Mouse (Mus musculus) bone marrow macrophage, adult 2 months (primary cell): ENCODE data around the gene Tnrc6a. TPM values are rescaled to one million over a fixed set of nuclear protein-coding genes. Genes with fewer than 3 reads are reported as not detected.

Experiments used
- H3K27ac ChIP-seq: 2 replicates; pipeline ENCODE4 v1.5.1; 2012; ENCODE audit warnings: low read depth, low read length; ENCODE audit not compliant: insufficient read depth
- H3K4me1 ChIP-seq: 2 replicates; pipeline ENCODE4 v1.6.1; 2012; ENCODE audit warnings: low read length; ENCODE audit not compliant: control insufficient read depth, insufficient read depth
- H3K4me3 ChIP-seq: 2 replicates; pipeline ENCODE4 v1.5.1; 2012; ENCODE audit warnings: mild to moderate bottlenecking, low read length, moderate library complexity; ENCODE audit not compliant: insufficient read depth
- CTCF ChIP-seq: IDR thresholded peaks from 2 replicates; pipeline ENCODE4 v1.5.1; 2012; ENCODE audit warnings: low read depth, mild to moderate bottlenecking, low read length, moderate library complexity
- POLR2A ChIP-seq: IDR thresholded peaks from 2 replicates; pipeline ENCODE4 v1.6.1; 2012; ENCODE audit warnings: mild to moderate bottlenecking, low read depth, low read length, borderline replicate concordance
- polyA plus RNA-seq: library from polyadenylated mRNA; stranded (reverse); fragments of >200 nt; gene quantifications from 2 replicates; pipeline ENCODE4 v1.2.4, GENCODE M21; 2012; ENCODE audit not compliant: missing spikeins, insufficient read depth, insufficient read length

Gene Tnrc6a
- polyA plus RNA-seq, 1 experiment, result 69.1 TPM

- no peak for TF ChIP-seq POLR2A
- TF ChIP-seq CTCF, result no peak
These were observed 76.0 kb downstream of the Tnrc6a start for GRCm38 (mm10) chr7:123199656-123200206.

GRCm38 (mm10) chr7:123200722-123201121 is 77.0 kb downstream of the Tnrc6a start:
- Histone ChIP-seq H3K27ac (0 out of 2 replicates have a peak overlapping the region, but pooled peaks have one; percentile 18), H3K4me3 (peak overlapping the region; percentile 0)
- TF ChIP-seq POLR2A (no peak), CTCF (no peak)

More at GRCm38 (mm10) chr7:123199656-123200206, 76.0 kb downstream of the Tnrc6a start:
- Histone ChIP-seq H3K27ac (no peak overlapping the region), H3K4me1 (peaks cover 31% of the 10 kb centered on the region), H3K4me3 (no peak overlapping the region)

GRCm38 (mm10) chr7:123205261-123205660 is 81.6 kb downstream of the Tnrc6a start:
- peaks cover 36% of the 10 kb centered on the region for H3K4me1 ChIP-seq
- no peak overlapping the region for H3K4me3 ChIP-seq
- H3K27ac ChIP-seq, result no peak overlapping the region
- TF ChIP-seq CTCF, result peak; percentile 60
- TF ChIP-seq POLR2A, result no peak

More at GRCm38 (mm10) chr7:123200722-123201121, 77.0 kb downstream of the Tnrc6a start:
- H3K4me1 ChIP-seq, result peaks cover 31% of the 10 kb centered on the region

GRCm38 (mm10) chr7:123207561-123207960 is 83.9 kb downstream of the Tnrc6a start:
- no peak overlapping the region for H3K4me3 ChIP-seq
- no peak for TF ChIP-seq CTCF
- no peak for TF ChIP-seq POLR2A
- no peak overlapping the region for H3K27ac ChIP-seq
- H3K4me1 ChIP-seq, result peaks cover 25% of the 10 kb centered on the region

GRCm38 (mm10) chr7:123209864-123210263 is 86.2 kb downstream of the Tnrc6a start:
- H3K4me3 ChIP-seq, result no peak overlapping the region
- H3K27ac ChIP-seq, result no peak overlapping the region
- TF ChIP-seq POLR2A (no peak), CTCF (no peak)
- H3K4me1 ChIP-seq, result peaks cover 7% of the 10 kb centered on the region

GRCm38 (mm10) chr7:123211461-123211860 is 87.8 kb downstream of the Tnrc6a start:
- H3K4me1 ChIP-seq, result peaks cover 7% of the 10 kb centered on the region
- H3K27ac ChIP-seq, result no peak overlapping the region
- TF ChIP-seq CTCF (no peak), POLR2A (no peak)
- H3K4me3 ChIP-seq, result no peak overlapping the region

- Histone ChIP-seq H3K4me3 (no peak overlapping the region), H3K4me1 (peaks cover 5% of the 10 kb centered on the region), H3K27ac (no peak overlapping the region)
- no peak for TF ChIP-seq POLR2A
- no peak for TF ChIP-seq CTCF
These were observed 88.6 kb downstream of the Tnrc6a start for GRCm38 (mm10) chr7:123212316-123212715.

- H3K4me1 ChIP-seq, result 0 out of 2 replicates have a peak, but pooled peaks cover 2% of the 10 kb centered on the region
- TF ChIP-seq CTCF, result no peak
- no peak for TF ChIP-seq POLR2A
These were observed 90.8 kb downstream of the Tnrc6a start, which contains the start of gene Slc5a11 for GRCm38 (mm10) chr7:123214365-123215075. TSS of gene Slc5a11 (plus strand) at chr7:123214780.

GRCm38 (mm10) chr7:123215138-123215537 is 91.5 kb downstream of the Tnrc6a start:
- Histone ChIP-seq H3K4me1 (0 out of 2 replicates have a peak, but pooled peaks cover 2% of the 10 kb centered on the region), H3K4me3 (no peak overlapping the region), H3K27ac (no peak overlapping the region)
- TF ChIP-seq CTCF (no peak), POLR2A (no peak)

More at GRCm38 (mm10) chr7:123214365-123215075, 90.8 kb downstream of the Tnrc6a start, which contains the start of gene Slc5a11:
- Histone ChIP-seq H3K27ac (no peak within 1 kb of the TSS), H3K4me3 (no peak within 1 kb of the TSS)
